Mouse (Mus musculus): ENCODE measurements around the gene 2410004B18Rik.
"Not testable (repeated sequence)": the region's sequence is repeated elsewhere in the genome, so short reads cannot be mapped to it uniquely, and the experiment has no call there.

The 2410004B18Rik gene

DNA sequence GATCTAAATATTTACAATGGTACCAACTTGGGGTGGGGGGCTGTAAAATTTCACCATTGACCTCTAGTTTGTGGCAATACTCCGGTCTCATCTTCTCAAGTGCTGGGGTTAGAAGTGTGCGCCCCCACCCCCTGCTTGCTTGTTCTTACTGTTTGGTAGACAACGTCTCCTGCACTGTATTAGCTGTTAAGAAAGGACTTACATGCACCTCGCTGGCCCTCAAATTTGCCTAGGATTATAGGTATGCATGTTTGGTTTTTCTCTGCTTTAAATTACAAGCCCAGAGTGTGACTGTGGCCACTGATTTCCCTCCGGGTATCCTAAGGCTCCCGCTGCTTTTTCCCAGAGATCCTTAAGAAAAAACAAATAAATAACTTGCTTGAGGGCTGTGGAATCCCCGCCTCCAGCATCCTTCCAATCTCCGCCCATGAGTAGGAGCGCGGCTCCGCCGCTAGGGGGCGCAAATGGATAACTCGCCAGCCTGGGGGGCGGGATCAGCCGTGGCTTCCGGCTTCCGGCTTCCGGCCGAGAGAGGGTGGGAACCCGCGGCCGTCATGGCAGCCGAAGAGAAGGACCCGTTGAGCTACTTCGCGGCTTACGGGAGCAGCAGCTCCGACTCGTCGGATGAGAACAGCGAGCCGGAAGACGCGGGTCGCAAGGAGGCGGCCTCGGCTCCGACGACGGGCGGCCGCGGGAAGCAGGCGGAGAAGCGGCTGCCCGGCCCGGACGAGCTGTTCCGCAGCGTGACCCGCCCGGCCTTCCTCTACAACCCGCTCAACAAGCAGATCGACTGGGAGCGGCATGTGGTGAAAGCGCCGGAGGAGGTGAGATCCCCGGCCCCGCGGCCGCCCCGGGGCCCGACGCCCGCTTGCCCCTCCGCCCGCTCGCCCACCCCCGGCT, at the start of gene 2410004B18Rik:
Gene 2410004B18Rik, plus strand, starts transcription at position 510 of the 900 bp plus-strand sequence.
- DNase-seq (ENCODE audit: low spot score in 2 of 2): peak; percentile 88 to 91

DNA sequence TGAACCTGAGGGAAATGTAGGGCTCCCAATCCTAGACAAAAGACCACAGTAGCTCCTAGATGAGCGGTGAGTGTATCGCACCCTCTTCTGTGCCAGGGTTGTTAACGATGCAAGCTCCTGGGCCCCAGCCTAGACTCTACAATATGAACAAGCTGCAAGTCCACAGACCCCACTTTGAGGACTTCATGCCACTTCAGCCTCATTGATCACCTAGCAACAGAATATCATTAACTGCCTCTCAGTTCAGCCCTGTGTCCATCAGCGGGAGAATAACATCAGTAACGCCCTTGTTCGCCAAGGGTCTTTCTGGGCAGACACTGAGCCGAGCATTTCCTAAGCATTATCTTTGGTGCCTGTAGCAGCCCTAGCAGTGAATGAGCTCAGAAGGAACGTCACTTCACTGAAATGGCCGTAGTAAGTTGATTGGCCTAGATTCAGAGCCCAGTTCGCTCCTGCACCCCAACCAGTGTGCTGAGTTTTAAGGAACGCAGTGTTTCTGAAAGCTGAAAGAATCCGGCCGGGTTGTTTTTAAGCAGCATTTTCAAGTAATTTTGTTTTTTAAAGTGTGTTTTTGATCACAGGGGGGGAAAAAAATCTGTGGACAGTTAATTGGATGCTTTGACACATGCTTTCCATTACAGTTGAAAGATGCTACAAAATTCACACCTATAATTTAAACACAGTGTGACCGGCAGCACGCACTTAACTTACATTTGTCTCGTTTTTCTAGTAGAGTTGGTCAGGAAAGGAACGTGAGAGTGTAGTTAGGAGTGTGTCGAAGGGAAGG, 47.3 kb upstream of the 2410004B18Rik start:
- DNase-seq (ENCODE audit: low spot score in 2 of 2): no peak

DNA sequence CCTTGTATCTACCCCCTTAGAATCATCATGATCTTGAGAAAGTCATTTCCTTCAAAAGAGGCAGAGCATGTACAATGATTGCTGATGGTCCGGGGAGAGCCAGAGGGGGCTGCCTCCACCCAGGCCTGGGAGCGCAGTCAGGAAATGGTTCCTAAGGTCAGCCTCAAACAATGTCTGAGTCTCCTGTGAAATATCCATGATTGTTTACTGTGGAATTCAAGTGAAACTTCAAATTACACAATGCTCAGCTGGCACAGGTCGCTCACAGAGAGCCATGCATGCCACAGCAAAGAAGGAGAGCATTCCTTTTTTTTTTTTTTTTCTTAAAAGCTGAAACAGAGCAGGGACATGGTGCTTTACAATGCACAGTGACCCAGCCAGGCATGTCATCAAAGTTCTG, 45.4 kb upstream of the 2410004B18Rik start:
- DNase-seq (ENCODE audit: low spot score in 2 of 2): no peak

DNA sequence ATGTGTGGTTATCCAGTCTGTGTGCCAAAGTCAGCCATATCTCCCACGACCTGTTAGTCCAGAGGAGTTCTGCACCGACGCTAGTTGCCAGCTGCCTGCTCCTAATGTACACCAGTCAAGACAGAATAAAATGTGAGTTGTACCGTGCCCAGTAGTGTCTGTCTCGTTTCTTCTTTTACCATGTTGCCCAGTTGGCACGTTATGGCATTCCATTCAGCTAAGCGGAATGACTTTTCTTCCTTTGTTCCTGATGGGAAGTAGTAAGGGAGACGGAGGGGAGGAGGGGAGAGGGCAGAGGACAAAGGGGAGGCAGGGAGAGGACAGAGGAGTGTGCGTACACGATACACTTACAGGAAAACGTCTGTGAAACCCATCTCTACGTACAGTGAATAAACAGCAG, 43.7 kb upstream of the 2410004B18Rik start:
- no peak for DNase-seq (ENCODE audit: low spot score in 2 of 2)

DNA sequence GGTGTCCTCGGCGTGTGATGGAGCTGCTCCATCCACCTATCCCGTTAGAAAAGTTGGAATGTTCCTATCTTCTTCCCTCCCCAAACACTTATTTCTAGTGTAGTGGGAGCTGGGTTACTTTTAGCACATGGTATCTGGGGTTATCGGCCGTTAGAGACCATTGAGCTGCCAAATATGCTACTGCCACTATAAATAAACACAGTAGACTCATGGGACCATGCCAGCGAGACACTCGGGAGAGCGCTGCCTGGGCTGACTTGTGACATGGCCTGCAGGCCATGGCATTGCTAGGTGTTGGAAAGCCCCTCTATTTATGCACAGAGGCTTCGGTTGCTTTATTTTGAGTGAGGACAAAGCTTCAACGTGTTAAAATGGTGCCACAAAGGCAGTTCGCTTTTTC, 40.1 kb upstream of the 2410004B18Rik start:
- no peak for DNase-seq (ENCODE audit: low spot score in 2 of 2)

DNA sequence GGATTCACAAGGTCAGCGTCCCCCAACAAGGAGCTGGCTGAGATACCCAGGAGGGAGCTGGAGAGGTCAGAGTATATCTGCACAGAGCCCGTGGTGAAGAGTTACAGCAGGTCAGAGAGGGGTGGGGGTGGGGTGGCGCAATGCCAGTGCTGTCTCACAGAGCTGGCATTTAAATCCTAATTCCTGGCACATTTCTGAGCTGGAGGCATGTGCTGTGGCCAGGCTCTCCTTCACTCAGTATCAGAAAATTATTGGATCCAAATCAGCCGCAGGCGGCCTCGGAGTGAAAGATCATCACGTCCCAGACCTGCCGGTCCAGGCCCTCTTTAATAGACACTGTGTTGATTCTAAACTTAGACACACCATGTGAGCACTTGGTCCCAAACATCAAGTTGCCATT, 38.0 kb upstream of the 2410004B18Rik start:
- DNase-seq (ENCODE audit: low spot score in 2 of 2): no peak

DNA sequence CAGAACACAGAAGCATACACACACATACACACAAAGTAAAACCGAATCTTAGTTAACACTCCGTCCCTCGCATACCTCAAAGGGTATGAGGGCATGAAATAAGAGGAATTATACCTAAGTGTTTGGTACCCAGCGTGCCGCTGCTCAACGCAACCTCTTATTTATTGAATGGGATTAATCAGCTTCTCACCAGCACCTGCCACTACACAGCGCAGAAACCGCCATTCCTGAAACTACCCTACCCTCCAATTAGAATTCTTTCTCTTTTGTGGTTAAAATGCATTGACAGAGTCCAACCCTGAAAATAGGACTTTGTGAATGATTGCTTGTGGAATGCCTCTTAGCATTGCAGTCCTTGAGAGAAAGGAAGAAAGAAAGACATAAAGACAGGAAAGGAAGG, 34.3 kb upstream of the 2410004B18Rik start:
- DNase-seq (ENCODE audit: low spot score in 2 of 2): no peak

DNA sequence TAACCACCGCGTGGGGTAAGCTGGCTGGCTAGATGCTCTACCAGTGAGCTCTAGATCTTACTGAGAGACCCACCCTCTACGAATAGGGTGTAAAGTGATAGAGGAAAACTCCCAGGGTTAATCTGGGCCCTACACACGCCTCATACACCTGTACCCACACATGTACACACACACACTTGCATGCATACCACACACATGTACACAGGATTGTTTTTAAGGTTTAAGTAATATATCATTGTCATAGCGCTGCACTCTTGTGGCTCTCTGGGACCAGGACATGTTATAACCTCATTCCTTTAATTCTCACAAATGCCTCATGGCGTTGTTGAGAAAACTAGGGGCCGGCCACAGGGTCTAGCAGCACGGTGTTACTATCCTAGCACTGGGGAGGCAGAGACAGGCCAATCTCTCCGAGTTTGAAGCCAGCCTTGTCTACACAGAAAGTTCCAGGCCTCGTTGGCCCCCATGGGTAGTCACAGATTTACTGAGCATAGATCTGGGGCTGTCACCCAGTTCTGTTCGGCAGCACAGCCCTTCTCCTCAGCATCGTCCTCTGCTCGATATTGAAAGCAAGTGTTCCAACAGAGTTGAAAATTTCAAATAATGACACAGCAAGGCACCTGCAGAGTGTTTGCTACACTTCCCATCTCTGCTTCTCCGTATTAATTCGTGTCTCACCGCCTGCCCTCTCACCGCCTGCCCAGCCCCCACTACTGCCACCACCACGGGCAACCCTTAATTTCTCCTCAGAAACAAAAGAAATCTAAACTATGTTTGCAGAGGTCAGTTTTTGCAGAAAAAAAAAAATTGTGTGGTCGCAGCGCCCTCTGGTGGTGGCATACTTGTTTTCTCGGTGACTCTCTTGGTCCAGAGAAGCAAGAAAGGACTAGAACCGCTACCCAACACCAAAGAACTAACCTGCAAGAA, 32.7 kb upstream of the 2410004B18Rik start:
- DNase-seq (ENCODE audit: low spot score in 2 of 2): peak; percentile 36 to 61

DNA sequence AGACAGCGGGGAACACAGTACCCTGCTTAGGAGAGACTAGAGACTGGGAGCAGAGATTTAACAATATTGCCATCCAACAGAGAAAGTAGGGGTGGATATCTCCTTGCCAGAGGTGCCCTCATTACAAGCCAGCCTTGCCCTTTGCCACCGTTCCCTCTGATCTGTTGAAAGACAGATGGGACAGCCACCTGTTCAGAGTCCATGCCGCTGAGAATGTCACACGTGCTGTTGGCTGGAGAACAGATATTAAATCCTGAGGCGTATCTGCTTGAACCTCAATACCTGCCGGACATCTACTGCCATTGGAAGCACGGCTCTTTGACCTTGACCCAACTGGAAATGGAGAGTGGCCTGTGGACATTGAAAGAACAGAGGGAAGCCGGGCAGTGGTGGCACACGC, 31.2 kb upstream of the 2410004B18Rik start:
- no peak for DNase-seq (ENCODE audit: low spot score in 2 of 2)

DNA sequence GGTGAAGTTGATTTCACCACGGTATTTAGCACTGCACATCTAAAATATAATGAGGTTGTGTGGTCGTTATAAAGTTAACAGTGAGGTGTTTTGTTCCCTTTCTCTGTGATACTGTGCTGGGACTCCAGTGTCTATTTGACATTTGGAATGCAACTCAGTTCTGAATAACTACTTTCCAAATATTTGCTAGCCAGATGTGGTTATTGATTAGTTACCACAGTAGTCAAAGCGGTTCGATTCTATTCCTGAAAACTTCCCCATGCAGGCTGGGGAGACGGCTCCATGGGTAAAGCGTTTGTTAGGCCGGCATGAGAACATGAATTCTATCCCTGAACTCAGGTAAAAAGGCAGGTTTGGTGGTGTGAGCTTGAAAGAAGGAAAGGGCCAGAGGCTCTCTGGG, 25.3 kb upstream of the 2410004B18Rik start:
- no peak for DNase-seq (ENCODE audit: low spot score in 2 of 2)

DNA sequence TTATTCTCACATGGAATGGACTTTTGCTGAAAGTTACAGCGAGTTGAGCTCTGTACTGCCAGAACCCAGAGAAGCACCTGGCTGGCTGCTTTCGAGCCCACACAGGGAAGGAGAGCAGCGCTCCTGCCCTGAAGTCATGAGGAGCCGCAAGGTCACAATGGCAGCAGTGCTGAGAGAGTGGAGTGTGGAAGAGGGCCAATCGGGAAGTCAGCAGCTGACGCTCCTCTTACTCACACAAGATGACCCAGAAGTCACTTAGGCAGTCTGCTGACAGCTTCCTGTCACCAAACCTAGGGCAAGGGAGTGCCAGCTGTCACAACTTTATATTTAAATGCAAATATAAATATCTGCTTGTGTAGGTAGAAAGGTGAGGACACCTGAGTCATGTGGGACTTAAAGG, 24.6 kb upstream of the 2410004B18Rik start:
- no peak for DNase-seq (ENCODE audit: low spot score in 2 of 2)

DNA sequence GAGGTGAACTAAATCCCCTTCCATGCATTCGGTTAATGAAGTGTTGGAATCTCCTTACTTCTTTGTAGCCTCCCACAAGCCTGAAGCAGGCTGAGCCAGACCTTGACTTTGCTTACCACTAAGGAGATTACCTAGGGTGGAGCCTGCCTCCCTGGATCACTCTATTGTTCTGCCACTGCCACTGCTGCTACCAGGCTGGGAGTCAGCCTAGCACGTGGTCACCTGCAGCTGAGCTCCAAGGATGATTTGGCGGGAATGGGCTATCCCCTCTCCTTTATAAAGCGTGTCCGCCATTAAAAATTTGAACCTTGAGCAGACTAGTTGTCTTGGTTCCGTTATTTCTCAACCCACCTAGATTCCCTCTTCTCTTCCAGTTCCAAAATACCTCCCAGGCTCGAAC, 23.9 kb upstream of the 2410004B18Rik start:
- DNase-seq (ENCODE audit: low spot score in 2 of 2): not testable (repeated sequence)

DNA sequence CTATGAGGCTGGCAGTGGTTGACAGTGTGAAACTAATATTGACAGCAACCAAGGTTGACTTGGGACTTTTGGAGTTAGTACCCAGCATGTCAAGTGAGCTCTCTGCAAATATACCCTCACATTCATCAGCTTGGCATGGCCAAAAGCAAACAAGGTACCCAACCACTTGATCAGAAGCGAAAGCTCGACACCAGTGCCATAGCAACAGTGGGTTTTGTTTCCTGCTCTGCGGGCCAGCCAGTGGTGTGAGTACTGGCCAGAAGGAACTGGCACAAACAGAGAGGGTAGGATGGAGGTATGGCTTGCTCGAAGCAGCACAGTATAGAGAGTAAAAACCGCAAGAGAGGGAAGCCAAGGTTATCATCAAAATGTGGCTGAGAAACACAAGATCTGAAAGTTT, 21.4 kb upstream of the 2410004B18Rik start:
- DNase-seq (ENCODE audit: low spot score in 2 of 2): no peak

DNA sequence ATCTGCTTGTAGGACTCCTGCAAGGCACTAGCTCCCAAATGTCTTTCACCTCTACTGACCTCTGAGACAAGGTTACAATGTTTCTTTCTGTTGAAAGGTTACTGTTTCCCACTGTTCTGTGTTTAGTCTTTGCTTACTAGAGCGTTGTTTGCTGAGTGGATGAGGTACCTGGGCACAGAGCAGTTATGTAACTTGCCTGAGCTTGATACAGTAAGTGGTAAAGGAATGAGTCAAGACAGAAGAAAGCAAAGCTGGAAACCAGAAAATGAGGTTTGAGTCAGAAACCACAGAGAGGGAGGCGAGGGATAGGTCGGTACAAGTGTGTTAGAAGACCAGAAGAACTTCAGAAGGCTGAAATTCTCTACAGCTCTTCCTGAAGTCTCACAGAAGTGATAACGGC, 21.0 kb upstream of the 2410004B18Rik start:
- peak; percentile 8 to 22 for DNase-seq (ENCODE audit: low spot score in 2 of 2)

DNA sequence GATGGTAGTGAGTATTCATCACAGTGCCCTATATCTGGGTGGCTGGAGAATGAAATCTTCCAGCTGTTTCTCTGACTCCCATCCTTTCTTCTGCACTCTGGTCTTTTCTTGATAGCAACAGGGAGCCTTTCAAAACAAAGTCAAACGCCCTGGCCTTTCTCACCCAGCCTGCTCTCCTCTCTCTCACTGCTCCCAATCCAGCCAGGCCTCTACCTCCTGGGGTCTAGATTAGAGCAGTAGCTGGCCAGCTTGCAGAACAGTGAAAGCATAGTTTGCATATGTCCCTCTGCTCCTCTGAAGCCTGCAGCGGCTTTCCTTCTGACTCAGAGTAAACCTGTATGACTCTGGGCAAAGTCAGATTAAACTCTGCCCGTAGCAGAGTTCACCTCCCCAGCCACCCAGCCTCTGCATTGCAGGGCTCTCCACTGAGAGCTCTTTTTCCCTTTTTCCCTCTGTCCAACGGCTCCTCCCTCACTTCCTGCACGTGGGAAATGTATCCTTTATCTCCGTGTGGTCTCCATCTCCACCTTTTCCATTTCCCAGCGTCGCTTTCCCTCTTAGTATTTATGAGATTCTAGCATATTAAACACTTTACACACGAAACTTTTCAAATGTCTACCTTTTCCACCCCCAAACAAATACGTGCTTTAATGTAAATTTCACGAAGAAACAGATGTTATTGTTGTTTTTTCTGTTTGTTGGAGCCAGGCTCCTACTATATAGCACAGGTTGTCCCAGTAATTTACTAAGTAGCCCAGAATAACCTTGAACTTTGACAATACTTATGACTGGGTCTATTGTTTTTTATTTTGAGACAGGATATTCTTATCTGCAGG, 15.6 kb upstream of the 2410004B18Rik start, which contains the start of gene Bcl10:
Gene Bcl10, plus strand, starts transcription at position 786 of the 836 bp plus-strand sequence.
- no peak for DNase-seq (ENCODE audit: low spot score in 2 of 2)

DNA sequence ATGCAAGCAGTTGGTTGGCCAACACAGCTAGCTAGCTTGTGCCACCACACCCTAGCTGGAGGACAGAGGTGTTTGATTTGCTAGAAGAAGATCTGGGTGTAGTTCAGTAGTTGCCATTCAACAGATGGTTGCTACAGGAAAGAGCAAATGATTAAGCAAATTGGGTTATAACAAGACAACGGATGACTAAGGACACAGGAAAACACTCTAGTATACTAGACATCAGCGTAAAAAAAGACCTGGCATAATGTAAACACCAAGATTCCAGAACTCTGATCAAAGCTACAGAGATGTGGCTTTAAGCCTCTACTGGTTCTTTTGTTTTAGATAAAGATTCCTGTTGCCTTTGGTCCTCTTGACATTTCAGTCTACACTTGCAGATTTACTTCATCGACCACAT, 14.8 kb upstream of the 2410004B18Rik start:
- no peak for DNase-seq (ENCODE audit: low spot score in 2 of 2)

DNA sequence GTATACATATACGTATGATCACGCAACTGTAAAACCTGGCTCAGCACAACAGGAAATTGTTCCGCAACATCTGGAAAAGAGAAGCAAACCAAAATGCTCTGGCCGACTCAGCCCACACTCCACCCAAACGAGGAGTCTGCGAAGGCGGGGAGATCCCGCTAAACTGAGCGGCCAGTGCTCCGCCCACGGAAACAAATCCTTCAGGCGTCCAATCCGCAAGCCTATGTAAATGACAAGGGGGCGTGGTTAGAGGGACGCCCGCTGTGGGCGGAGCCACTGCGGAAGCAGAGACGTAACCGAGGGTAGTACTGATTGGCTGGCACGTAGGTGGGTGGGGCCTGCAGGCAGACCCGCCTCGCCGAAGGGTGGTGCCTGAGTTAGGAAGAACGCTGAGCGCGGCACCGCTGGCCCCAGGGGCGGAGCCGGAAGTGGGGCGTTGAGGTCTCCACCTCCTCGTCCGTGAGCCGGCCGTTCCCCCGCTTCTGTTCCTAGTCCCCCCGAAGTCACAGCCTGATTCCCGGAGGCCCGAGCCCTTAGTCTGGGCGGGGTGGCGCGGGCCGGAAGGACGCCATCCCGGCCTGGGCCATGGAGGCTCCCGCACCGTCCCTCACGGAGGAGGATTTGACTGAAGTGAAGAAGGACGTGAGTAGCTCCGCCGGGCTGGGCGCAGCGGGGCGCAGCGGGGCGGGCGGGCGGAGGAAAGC, 13.8 kb upstream of the 2410004B18Rik start:
- peak; percentile 98 to 99 for DNase-seq (ENCODE audit: low spot score in 2 of 2)

DNA sequence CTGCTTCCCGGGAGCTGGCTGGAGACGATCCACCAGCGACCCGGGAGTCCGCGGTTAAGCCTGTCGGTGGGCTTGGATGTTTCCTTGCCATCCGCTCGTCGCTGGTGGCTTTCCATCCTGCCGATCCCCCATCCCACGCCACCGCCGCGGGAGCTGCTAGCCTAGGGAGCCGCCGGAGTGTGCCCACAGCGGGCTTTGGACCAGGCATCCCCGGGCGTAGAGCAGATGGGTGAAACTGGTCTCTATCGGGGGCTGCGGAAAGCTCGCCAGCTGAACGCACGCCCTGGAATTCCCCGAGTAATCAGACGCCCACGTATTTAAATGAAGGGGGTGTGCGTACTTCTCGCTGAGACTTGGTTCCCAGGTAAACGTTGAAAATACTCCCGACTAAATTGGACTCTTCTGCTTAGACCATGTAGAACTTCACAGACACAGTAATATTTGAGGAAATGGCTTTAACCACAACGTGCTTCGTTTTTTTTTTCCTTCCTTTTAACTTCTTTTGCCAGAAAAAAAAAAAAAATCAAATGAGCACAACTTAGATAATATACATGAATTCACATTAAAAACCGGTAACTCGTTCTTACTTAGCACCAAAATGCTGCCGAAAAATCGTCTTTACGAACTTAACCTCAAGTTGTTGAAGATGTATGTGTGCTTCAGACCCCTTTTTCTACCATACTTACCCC, 13.0 kb upstream of the 2410004B18Rik start:
- DNase-seq (ENCODE audit: low spot score in 2 of 2): peak; percentile 35 to 48

DNA sequence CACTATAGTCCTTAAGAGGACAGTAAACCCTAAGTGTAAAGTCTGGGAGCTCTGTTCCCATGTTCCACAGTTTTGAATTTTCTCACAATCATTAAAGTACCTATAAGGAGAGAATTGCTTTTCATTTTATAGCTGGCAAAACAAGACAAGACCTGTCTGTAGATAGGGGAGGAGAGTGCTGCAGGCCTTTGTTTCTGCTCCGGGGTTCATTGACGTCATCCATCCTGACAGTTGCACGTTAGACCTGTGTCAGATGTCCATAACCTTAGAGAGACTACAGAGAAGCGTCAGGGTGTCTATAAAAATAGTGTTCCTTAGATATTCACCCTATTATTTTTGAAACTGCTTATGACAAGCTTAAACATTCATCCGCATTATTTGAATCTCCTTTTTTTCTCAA, 12.3 kb upstream of the 2410004B18Rik start:
- DNase-seq (ENCODE audit: low spot score in 2 of 2): no peak
